Mouse (Mus musculus): ENCODE results near the gene Gmeb1. TPM values are rescaled to one million over a fixed set of nuclear protein-coding genes. Genes with fewer than 3 reads are reported as not detected.
A peak's percentile ranks its signal among the peaks of the same experiment; 100 is the strongest.

Gene Gmeb1
- polyA plus RNA-seq, 1 experiment: 10.7 TPM

DNA sequence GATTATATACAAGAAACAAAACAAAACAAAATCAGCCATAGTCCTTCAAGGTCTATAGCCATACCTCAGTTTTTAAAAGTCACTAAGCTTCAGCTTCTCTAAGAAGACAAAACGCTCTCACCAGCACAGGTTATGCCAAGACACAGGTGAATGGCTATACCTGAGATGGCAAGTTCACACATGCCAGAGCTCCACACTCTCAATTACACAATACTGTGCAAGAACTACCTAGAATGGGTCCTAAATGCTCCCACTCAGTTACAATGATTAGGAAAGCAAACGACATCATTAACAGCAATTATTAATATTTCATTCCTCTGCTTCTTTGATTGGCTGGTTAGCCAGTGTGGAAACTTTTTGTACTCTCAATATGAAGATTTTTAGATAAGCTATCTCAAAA lies 52.1 kb downstream of the Gmeb1 start:
- DNase-seq: no peak
- peaks cover under 1% of the 10 kb centered on the region for H3K36me3 ChIP-seq (ENCODE audit: control insufficient read depth, insufficient read depth, low read length)

GRCm38 (mm10) chr4:132207280-132207679 lies 54.1 kb downstream of the Gmeb1 start:
- H3K4me1 ChIP-seq (ENCODE audit: control insufficient read depth, insufficient read depth, low read length): peaks cover 6% of the 10 kb centered on the region; the same call in 1 of the 2 replicates
- WGBS: 77% methylated on average over 4 of the region's 4 CpGs
- no peak for DNase-seq
- no peak for TF ChIP-seq POLR2A (IDR thresholded peaks at IDR 0.05; ENCODE audit: low read depth, low read length)
- no peak for TF ChIP-seq CTCF (conservative IDR thresholded peaks at IDR 0.05; ENCODE audit: insufficient read depth, insufficient read length, low read depth, low read length)
- peaks cover 3% of the 10 kb centered on the region for H3K36me3 ChIP-seq (ENCODE audit: control insufficient read depth, insufficient read depth, low read length)
- no peak overlapping the region for H3K27ac ChIP-seq (ENCODE audit: insufficient read depth, low read depth, low read length)
- no peaks in the 10 kb centered on the region for H3K27me3 ChIP-seq (replicated peaks; ENCODE audit: control insufficient read depth, insufficient read depth, low read length)
- H3K4me3 ChIP-seq (ENCODE audit: insufficient read depth, low read depth, low read length): no peak overlapping the region

More for the DNA sequence above, 52.1 kb downstream of the Gmeb1 start:
- no peak for TF ChIP-seq CTCF (conservative IDR thresholded peaks at IDR 0.05; ENCODE audit: insufficient read depth, insufficient read length, low read depth, low read length)
- no peak for TF ChIP-seq POLR2A (IDR thresholded peaks at IDR 0.05; ENCODE audit: low read depth, low read length)
- WGBS: 75% methylated on average over 2 of the region's 2 CpGs
- Histone ChIP-seq H3K4me1 (ENCODE audit: control insufficient read depth, insufficient read depth, low read length) (peaks cover 9% of the 10 kb centered on the region; the same call in 1 of the 2 replicates), H3K27me3 (replicated peaks; ENCODE audit: control insufficient read depth, insufficient read depth, low read length) (no peaks in the 10 kb centered on the region), H3K4me3 (ENCODE audit: insufficient read depth, low read depth, low read length) (no peak overlapping the region), H3K27ac (ENCODE audit: insufficient read depth, low read depth, low read length) (no peak overlapping the region)

DNA sequence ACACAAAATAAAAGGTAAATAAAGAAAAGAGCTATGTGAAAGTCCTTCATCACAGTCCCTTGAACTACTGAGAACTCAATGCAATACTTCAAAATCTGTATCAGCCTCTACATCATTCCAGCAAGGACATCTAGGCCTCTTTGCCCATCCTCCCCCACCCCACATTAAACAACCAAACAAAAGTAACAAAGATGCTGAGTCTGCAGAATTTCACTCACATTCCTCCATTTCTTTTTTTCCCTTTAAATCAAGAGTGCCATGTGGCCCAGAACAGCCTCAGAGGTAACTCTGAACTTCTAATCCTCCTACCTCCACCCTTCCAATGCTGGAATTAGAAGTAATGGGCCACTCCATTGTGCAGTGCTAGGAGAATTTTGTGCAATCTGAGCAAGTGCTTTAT lies 62.6 kb downstream of the Gmeb1 start:
- Histone ChIP-seq H3K4me3 (ENCODE audit: insufficient read depth, low read depth, low read length) (no peak overlapping the region), H3K4me1 (ENCODE audit: control insufficient read depth, insufficient read depth, low read length) (peaks cover 24% of the 10 kb centered on the region), H3K27me3 (replicated peaks; ENCODE audit: control insufficient read depth, insufficient read depth, low read length) (no peaks in the 10 kb centered on the region), H3K36me3 (ENCODE audit: control insufficient read depth, insufficient read depth, low read length) (peaks cover 1% of the 10 kb centered on the region; the same call in 1 of the 2 replicates), H3K27ac (ENCODE audit: insufficient read depth, low read depth, low read length) (peak overlapping the region; percentile 86)
- no peak for DNase-seq
- no peak for TF ChIP-seq CTCF (conservative IDR thresholded peaks at IDR 0.05; ENCODE audit: insufficient read depth, insufficient read length, low read depth, low read length)
- no peak for TF ChIP-seq POLR2A (IDR thresholded peaks at IDR 0.05; ENCODE audit: low read depth, low read length)

DNA sequence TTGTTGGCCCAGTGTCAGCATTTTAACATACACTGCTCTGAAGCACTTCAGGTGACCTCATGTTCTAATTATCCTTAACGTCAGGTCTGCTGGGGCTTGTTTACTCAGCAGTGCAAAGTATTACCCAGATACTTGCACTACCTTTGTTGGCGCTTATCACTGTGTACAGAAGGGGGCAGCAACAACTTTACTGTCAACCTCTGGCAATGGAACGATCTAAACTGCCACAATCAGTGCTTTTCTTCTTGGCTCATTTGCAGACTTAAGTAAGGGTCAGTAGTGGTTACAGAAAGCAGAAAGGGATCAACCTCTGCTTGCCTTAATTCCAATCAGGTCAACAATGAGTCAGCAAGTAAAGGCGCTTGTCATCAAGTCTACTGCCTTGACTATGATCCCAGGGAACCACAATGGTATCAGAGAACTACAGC lies 63.1 kb downstream of the Gmeb1 start:
- TF ChIP-seq POLR2A (IDR thresholded peaks at IDR 0.05; ENCODE audit: low read depth, low read length): no peak
- TF ChIP-seq CTCF (conservative IDR thresholded peaks at IDR 0.05; ENCODE audit: insufficient read depth, insufficient read length, low read depth, low read length): peak; percentile 31
- H3K27me3 ChIP-seq (replicated peaks; ENCODE audit: control insufficient read depth, insufficient read depth, low read length): no peaks in the 10 kb centered on the region
- peaks cover 1% of the 10 kb centered on the region; the same call in 1 of the 2 replicates for H3K36me3 ChIP-seq (ENCODE audit: control insufficient read depth, insufficient read depth, low read length)
- H3K4me1 ChIP-seq (ENCODE audit: control insufficient read depth, insufficient read depth, low read length): peaks cover 24% of the 10 kb centered on the region
- peak overlapping the region; percentile 86 for H3K27ac ChIP-seq (ENCODE audit: insufficient read depth, low read depth, low read length)
- 21% methylated on average over 4 of the region's 4 CpGs for WGBS
- DNase-seq: peak; percentile 81
- no peak overlapping the region for H3K4me3 ChIP-seq (ENCODE audit: insufficient read depth, low read depth, low read length)

- TF ChIP-seq POLR2A (IDR thresholded peaks at IDR 0.05; ENCODE audit: low read depth, low read length) (no peak), CTCF (conservative IDR thresholded peaks at IDR 0.05; ENCODE audit: insufficient read depth, insufficient read length, low read depth, low read length) (no peak)
- Histone ChIP-seq H3K27ac (ENCODE audit: insufficient read depth, low read depth, low read length) (peak overlapping the region; percentile 84; the same call in 1 of the 2 replicates), H3K4me1 (ENCODE audit: control insufficient read depth, insufficient read depth, low read length) (peaks cover 22% of the 10 kb centered on the region), H3K27me3 (replicated peaks; ENCODE audit: control insufficient read depth, insufficient read depth, low read length) (no peaks in the 10 kb centered on the region), H3K36me3 (ENCODE audit: control insufficient read depth, insufficient read depth, low read length) (no peaks in the 10 kb centered on the region), H3K4me3 (ENCODE audit: insufficient read depth, low read depth, low read length) (no peak overlapping the region)
- 65% methylated on average over 3 of the region's 3 CpGs for WGBS
- DNase-seq: peak; percentile 85
Observed at GRCm38 (mm10) chr4:132194975-132195374, 66.4 kb downstream of the Gmeb1 start.

- Histone ChIP-seq H3K27ac (ENCODE audit: insufficient read depth, low read depth, low read length) (peak overlapping the region; percentile 84; the same call in 1 of the 2 replicates), H3K4me1 (ENCODE audit: control insufficient read depth, insufficient read depth, low read length) (peaks cover 22% of the 10 kb centered on the region), H3K36me3 (ENCODE audit: control insufficient read depth, insufficient read depth, low read length) (no peaks in the 10 kb centered on the region), H3K27me3 (replicated peaks; ENCODE audit: control insufficient read depth, insufficient read depth, low read length) (no peaks in the 10 kb centered on the region), H3K4me3 (ENCODE audit: insufficient read depth, low read depth, low read length) (no peak overlapping the region)
- DNase-seq: no peak
- 82% methylated on average over 6 of the region's 6 CpGs for WGBS
- no peak for TF ChIP-seq CTCF (conservative IDR thresholded peaks at IDR 0.05; ENCODE audit: insufficient read depth, insufficient read length, low read depth, low read length)
Observed at GRCm38 (mm10) chr4:132194373-132194772, 67.0 kb downstream of the Gmeb1 start.

GRCm38 (mm10) chr4:132187826-132188401 lies 73.5 kb downstream of the Gmeb1 start:
- H3K4me3 ChIP-seq (ENCODE audit: insufficient read depth, low read depth, low read length): no peak overlapping the region
- DNase-seq: no peak
- TF ChIP-seq POLR2A (IDR thresholded peaks at IDR 0.05; ENCODE audit: low read depth, low read length) (no peak), CTCF (conservative IDR thresholded peaks at IDR 0.05; ENCODE audit: insufficient read depth, insufficient read length, low read depth, low read length) (no peak)
- H3K27me3 ChIP-seq (replicated peaks; ENCODE audit: control insufficient read depth, insufficient read depth, low read length): no peaks in the 10 kb centered on the region
- peaks cover 1% of the 10 kb centered on the region for H3K36me3 ChIP-seq (ENCODE audit: control insufficient read depth, insufficient read depth, low read length)
- no peaks in the 10 kb centered on the region for H3K4me1 ChIP-seq (ENCODE audit: control insufficient read depth, insufficient read depth, low read length)
- WGBS: 80% methylated on average over 2 of the region's 2 CpGs
- no peak overlapping the region for H3K27ac ChIP-seq (ENCODE audit: insufficient read depth, low read depth, low read length)

Data from kidney, adult 2 months (tissue).